Mouse (Mus musculus) liver, embryonic 16.5 days (tissue): ENCODE data around the gene Spata5. TPM values are rescaled to one million over a fixed set of nuclear protein-coding genes. Genes with fewer than 3 reads are reported as not detected.
A peak's percentile ranks its signal among the peaks of the same experiment; 100 is the strongest.

Experiments
- ATAC-seq: fragments of 200-750 bp; cut with Nextera tagmentation; 2 replicates; pipeline ENCODE4 v1.8.0; 2017; ENCODE audit warnings: low read depth, mild to moderate bottlenecking, moderate number of reproducible peaks, moderate library complexity
- H3K27ac ChIP-seq: fragments of 300-500 bp; sonication (generic); 2 replicates; pipeline ENCODE4 v1.5.1; 2014; ENCODE audit warnings: mild to moderate bottlenecking, low read length
- H3K27me3 ChIP-seq: fragments of 300-500 bp; sonication (generic); 2 replicates; pipeline ENCODE4 v1.6.1; 2014; ENCODE audit warnings: low read depth, low read length, mixed read lengths; ENCODE audit not compliant: control insufficient read depth, insufficient read depth
- H3K36me3 ChIP-seq: fragments of 300-500 bp; sonication (generic); 2 replicates; pipeline ENCODE4 v1.6.1; 2014; ENCODE audit warnings: mild to moderate bottlenecking; ENCODE audit not compliant: control insufficient read depth, insufficient read depth
- H3K4me1 ChIP-seq: fragments of 300-500 bp; sonication (generic); 2 replicates; pipeline ENCODE4 v1.6.1; 2014; ENCODE audit warnings: low read depth, low read length, mixed read lengths; ENCODE audit not compliant: control insufficient read depth
- H3K4me2 ChIP-seq: fragments of 300-500 bp; sonication (generic); 2 replicates; pipeline ENCODE4 v1.6.1; 2014; ENCODE audit warnings: low read depth, low read length, mixed read lengths
- H3K4me3 ChIP-seq: fragments of 300-500 bp; sonication (generic); 2 replicates; pipeline ENCODE4 v1.5.1; 2014; ENCODE audit warnings: low read depth, mild to moderate bottlenecking, low read length
- H3K9ac ChIP-seq: fragments of 300-500 bp; sonication (generic); 2 replicates; pipeline ENCODE4 v1.6.1; 2014; ENCODE audit warnings: low read depth, low read length
- H3K9me3 ChIP-seq: fragments of 300-500 bp; sonication (generic); replicated peaks from 2 replicates; pipeline ENCODE4 v1.6.1; 2016; ENCODE audit warnings: low read length; ENCODE audit not compliant: control insufficient read depth
- WGBS: fragments of 180-500 bp; shearing (Covaris S2); extraction: QIAGEN DNeasy Blood & Tissue Kit; methylation state at CpG from one replicate; pipeline ENCODE4 v1.1.7; 2014; ENCODE audit not compliant: insufficient replicate concordance; 5-methylcytosine and 5-hydroxymethylcytosine counted together
- polyA plus RNA-seq: library from polyadenylated mRNA; unstranded; fragments of >200 nt; fragmentation: Nextera tagmentation; extraction: Ambion mirVana; gene quantifications from 2 replicates; pipeline ENCODE4 v1.2.1, GENCODE M21; 2015

Spata5 gene
- polyA plus RNA-seq, 1 experiment from 2014 or later, result 14.6 TPM

DNA sequence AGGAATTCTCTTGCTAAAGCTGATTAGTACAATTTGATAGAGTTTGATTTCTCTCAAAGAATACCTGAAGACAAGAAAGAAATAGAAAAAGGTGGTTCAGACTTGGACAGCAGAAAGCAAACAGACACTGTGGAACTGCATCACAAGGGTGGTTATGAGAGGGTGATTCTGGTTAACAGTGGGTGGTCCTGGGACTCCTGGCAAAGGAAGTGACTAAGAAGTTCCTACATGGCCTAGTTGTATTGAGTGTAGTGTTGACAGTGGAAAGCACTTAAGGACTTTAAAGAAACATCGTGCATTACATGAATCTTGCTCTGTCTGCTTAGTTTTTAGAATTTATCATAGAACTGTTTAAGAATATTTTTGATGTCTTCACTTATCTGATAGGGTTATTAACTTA lies 36.3 kb downstream of the Spata5 start:
- no peak overlapping the region for H3K4me3 ChIP-seq
- H3K4me2 ChIP-seq, result no peak overlapping the region
- ATAC-seq, result no peak
- no peaks in the 10 kb centered on the region for H3K27me3 ChIP-seq
- no peaks in the 10 kb centered on the region for H3K4me1 ChIP-seq
- H3K9me3 ChIP-seq, result no peaks in the 10 kb centered on the region
- H3K36me3 ChIP-seq, result no peaks in the 10 kb centered on the region
- H3K9ac ChIP-seq, result no peak overlapping the region
- H3K27ac ChIP-seq, result no peak overlapping the region
- WGBS, result 59% methylated on average over 1 of the region's 1 CpGs

- Histone ChIP-seq H3K4me2 (no peak overlapping the region), H3K36me3 (no peaks in the 10 kb centered on the region; the same call in 1 of the 2 replicates)
Measured at GRCm38 (mm10) chr3:37468170-37468569, 48.5 kb downstream of the Spata5 start.

DNA sequence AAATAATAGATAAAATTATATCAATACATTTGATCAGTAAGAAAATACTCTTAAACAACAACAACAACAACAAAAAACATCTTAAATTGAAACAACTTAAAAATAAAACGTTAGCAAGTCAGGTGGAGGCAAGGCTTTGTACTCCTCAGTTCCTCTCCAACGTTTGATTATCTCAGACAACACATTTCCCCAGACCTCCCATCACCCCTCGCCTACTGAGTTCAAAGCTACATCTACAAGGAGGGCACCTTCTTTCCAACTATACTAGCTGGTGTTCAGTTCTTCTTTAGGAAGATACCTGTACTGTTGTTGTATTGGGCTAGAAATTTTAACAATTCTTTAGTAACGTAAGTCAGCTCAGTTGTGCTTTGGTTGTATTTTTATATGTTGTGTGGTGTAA lies 49.7 kb downstream of the Spata5 start:
- WGBS, result 35% methylated on average over 4 of the region's 4 CpGs
- Histone ChIP-seq H3K27me3 (no peaks in the 10 kb centered on the region), H3K9me3 (no peaks in the 10 kb centered on the region), H3K4me3 (no peak overlapping the region), H3K36me3 (no peaks in the 10 kb centered on the region; the same call in 1 of the 2 replicates), H3K4me2 (no peak overlapping the region), H3K27ac (no peak overlapping the region), H3K9ac (no peak overlapping the region), H3K4me1 (peaks cover 4% of the 10 kb centered on the region; the same call in 1 of the 2 replicates)
- ATAC-seq, result peak; percentile 62; the same call in 1 of the 2 replicates

More at GRCm38 (mm10) chr3:37468170-37468569, 48.5 kb downstream of the Spata5 start:
- ATAC-seq, result no peak
- WGBS, result 73% methylated on average over 2 of the region's 2 CpGs
- Histone ChIP-seq H3K9ac (no peak overlapping the region), H3K27ac (no peak overlapping the region), H3K9me3 (no peaks in the 10 kb centered on the region), H3K4me1 (peaks cover 4% of the 10 kb centered on the region; the same call in 1 of the 2 replicates), H3K4me3 (no peak overlapping the region), H3K27me3 (no peaks in the 10 kb centered on the region)

DNA sequence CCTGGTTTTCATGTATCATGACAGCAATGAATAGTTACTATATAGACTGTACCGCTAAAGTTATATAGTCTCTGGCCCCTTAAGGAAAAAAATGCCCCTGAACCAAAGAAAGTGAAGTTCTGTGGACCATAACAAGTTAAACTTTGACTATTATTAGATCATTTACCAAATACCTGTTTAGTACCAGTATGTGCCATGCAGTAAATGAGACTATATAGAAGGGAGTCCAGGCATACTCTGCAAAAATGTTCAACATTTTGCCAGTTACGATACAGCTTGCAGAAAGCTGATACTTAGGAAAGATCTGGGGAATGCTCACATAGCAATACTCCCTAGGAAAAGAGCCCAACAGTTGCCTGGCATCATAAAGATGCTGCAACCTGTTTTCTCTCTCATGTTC lies 51.2 kb downstream of the Spata5 start:
- no peak overlapping the region for H3K27ac ChIP-seq

DNA sequence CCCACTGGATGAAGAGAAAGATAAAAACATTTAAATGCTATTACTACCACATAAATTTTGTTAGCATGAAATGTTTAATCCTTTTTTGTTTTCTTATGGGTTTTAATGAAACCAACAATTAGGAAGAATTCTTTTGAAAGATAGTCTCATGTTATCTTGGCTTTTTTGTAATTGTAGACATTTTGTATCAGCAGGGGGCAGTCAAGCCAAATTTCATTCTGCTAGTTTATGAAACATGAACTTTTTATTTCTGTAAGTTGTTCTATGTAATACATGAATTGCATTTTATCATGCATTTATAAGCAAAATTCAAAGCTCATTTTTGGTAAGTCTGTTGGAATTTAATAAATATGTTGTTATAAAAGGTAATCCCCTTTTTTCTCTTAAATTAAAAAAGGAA lies 52.8 kb downstream of the Spata5 start:
- no peak overlapping the region for H3K27ac ChIP-seq
- H3K4me2 ChIP-seq, result no peak overlapping the region
- peaks cover 4% of the 10 kb centered on the region; the same call in 1 of the 2 replicates for H3K4me1 ChIP-seq
- no peaks in the 10 kb centered on the region for H3K27me3 ChIP-seq
- no peak for ATAC-seq
- H3K36me3 ChIP-seq, result no peaks in the 10 kb centered on the region; the same call in 1 of the 2 replicates
- H3K9ac ChIP-seq, result no peak overlapping the region
- no peaks in the 10 kb centered on the region for H3K9me3 ChIP-seq
- no peak overlapping the region for H3K4me3 ChIP-seq

More for the DNA sequence above, 51.2 kb downstream of the Spata5 start:
- no peaks in the 10 kb centered on the region for H3K27me3 ChIP-seq
- ATAC-seq, result no peak
- H3K4me3 ChIP-seq, result no peak overlapping the region
- H3K9ac ChIP-seq, result no peak overlapping the region
- no peaks in the 10 kb centered on the region; the same call in 1 of the 2 replicates for H3K36me3 ChIP-seq
- 87% methylated on average over 2 of the region's 2 CpGs for WGBS
- no peaks in the 10 kb centered on the region for H3K9me3 ChIP-seq
- H3K4me1 ChIP-seq, result peaks cover 4% of the 10 kb centered on the region; the same call in 1 of the 2 replicates
- H3K4me2 ChIP-seq, result no peak overlapping the region

DNA sequence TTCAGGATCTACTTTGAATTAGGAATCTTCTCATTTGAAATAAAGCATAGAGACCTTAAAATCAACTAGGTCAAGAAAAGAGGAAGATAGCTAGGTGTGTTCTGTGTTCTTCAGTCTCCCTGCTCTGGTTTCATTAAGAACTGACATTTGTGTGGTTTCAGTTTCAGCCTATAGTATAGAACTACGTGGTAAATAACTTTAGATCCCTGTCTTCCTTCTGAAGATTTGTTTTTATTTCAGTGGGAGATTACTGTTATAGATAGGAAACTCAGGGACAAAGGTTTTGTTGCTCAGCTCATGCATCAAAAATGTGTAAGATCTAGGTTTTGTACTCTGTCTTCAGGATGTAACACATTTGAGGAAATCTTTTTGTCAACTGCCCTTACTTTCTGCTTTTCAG lies 56.8 kb downstream of the Spata5 start:
- ATAC-seq, result no peak
- no peaks in the 10 kb centered on the region; the same call in 1 of the 2 replicates for H3K4me1 ChIP-seq
- H3K27me3 ChIP-seq, result no peaks in the 10 kb centered on the region
- H3K9me3 ChIP-seq, result no peaks in the 10 kb centered on the region
- no peak overlapping the region for H3K4me3 ChIP-seq
- H3K36me3 ChIP-seq, result peaks cover 3% of the 10 kb centered on the region; the same call in 1 of the 2 replicates
- no peak overlapping the region for H3K9ac ChIP-seq
- WGBS, result 33% methylated on average over 1 of the region's 1 CpGs
- H3K27ac ChIP-seq, result no peak overlapping the region
- no peak overlapping the region; the same call in 1 of the 2 replicates for H3K4me2 ChIP-seq

DNA sequence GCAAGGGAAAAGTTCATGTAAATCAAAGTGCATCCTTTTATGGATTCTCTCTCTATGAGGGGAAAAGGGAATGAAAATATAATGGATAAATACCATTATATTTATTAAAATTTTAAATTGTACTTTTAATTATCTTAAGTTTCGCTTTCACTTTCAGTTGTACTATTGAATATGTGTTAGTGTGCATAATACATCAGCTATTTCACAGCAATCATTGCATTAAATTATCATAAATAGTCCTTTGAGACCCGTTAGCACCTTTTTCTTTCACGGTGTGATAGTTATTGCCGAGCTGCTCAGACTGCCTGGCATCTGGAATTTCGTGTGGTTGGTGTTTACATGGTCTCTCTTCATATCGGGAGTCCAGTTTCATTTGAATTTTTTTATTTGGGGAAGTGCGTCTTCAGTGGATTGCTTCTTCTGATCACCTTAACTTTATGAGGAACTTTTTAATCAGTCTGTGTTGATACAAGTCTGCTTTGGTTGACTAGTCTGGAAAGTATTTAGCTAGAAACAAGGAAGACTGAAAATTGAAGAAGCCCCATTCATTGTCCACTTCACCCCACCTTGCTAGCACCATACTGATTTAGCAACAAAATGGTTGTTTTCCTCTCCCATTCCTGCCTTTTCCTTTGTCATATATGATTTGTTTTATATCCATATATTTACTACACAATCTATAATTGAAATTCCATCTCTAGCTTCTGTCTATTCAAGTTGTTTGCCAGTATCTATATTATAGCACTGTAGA lies 57.9 kb downstream of the Spata5 start:
- H3K4me2 ChIP-seq, result no peak overlapping the region
- H3K4me3 ChIP-seq, result no peak overlapping the region
- H3K4me1 ChIP-seq, result no peaks in the 10 kb centered on the region; the same call in 1 of the 2 replicates
- no peak overlapping the region for H3K27ac ChIP-seq
- WGBS, result 83% methylated on average over 7 of the region's 7 CpGs
- no peaks in the 10 kb centered on the region for H3K27me3 ChIP-seq
- peaks cover 3% of the 10 kb centered on the region; the same call in 1 of the 2 replicates for H3K36me3 ChIP-seq
- no peaks in the 10 kb centered on the region for H3K9me3 ChIP-seq
- H3K9ac ChIP-seq, result no peak overlapping the region
- no peak for ATAC-seq

DNA sequence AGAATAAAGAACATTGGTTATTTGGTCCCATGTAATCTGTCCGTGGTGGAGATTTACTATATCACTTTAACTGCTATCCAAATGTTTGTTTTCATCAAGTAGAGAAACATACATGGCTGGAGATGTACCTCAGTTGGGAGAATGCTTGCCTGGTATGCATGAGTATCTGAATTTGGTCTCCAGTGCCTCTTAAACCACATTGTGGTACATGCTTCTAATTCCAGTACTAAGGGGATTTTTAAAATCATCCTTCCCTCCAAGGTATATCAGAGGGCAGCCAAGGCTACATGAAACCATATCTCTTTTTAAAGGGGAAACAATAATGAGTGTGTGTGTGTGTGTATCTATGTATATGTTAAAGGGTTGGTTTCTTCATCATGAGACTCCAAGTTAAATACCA lies 60.1 kb downstream of the Spata5 start:
- Histone ChIP-seq H3K4me2 (no peak overlapping the region), H3K36me3 (peaks cover 3% of the 10 kb centered on the region; the same call in 1 of the 2 replicates), H3K27ac (no peak overlapping the region), H3K27me3 (no peaks in the 10 kb centered on the region), H3K9me3 (no peaks in the 10 kb centered on the region), H3K4me3 (no peak overlapping the region), H3K9ac (no peak overlapping the region), H3K4me1 (peaks cover 2% of the 10 kb centered on the region; the same call in 1 of the 2 replicates)
- ATAC-seq, result no peak
- WGBS, result 74% methylated on average over 1 of the region's 1 CpGs

DNA sequence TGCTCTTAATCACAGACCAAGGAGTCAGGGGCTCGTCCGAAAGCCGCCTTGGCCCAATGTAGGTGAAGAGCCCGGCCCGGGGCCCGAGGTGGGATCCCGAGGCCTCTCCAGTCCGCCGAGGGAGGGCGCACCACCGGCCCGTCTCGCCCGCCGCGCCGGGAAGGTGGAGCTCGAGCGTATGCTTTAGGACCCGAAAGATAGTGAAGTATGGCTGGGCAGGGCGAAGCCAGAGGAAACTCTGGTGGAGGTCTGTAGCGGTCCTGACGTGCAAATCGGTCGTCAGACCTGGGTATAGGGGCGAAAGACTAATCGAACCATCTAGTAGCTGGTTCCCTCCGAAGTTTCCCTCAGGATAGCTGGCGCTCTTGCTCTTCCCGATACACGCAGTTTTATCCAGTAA lies 61.6 kb downstream of the Spata5 start:
- H3K27ac ChIP-seq, result no peak overlapping the region
- no peak for ATAC-seq
- peaks cover 2% of the 10 kb centered on the region; the same call in 1 of the 2 replicates for H3K4me1 ChIP-seq
- WGBS, result 93% methylated on average over 31 of the region's 31 CpGs
- H3K4me2 ChIP-seq, result no peak overlapping the region
- H3K27me3 ChIP-seq, result no peaks in the 10 kb centered on the region
- H3K36me3 ChIP-seq, result peaks cover 3% of the 10 kb centered on the region; the same call in 1 of the 2 replicates
- no peak overlapping the region for H3K4me3 ChIP-seq
- H3K9me3 ChIP-seq, result no peaks in the 10 kb centered on the region
- H3K9ac ChIP-seq, result no peak overlapping the region
